Mouse (Mus musculus) heart, postnatal 0 days (tissue): Measurements from ENCODE around the gene Galnt10.

Source experiments
- CTCF ChIP-seq: IDR thresholded peaks from 2 replicates; pipeline ENCODE4 v1.5.1; 2016; ENCODE audit warnings: antibody characterized with exemption, control low read depth, low read depth
- EP300 ChIP-seq: IDR thresholded peaks from 2 replicates; pipeline ENCODE4 v1.6.1; 2016; ENCODE audit warnings: antibody characterized with exemption, low read depth

GRCm38 (mm10) chr11:57656602-57657275 lies 11.5 kb downstream of the Galnt10 start:
- TF ChIP-seq CTCF, result no peak
- no peak for TF ChIP-seq EP300
